Mouse (Mus musculus): ENCODE data around the gene Mylip. TPM values are rescaled to one million over a fixed set of nuclear protein-coding genes. Genes with fewer than 3 reads are reported as not detected.

Gene Mylip
- total RNA-seq, 2 experiments from 2014 or later: 12.0 to 21.1 TPM

- DNase-seq: no peak
- intact Hi-C loops (cut with DNase I; ENCODE audit: low total_unique reads): no loop called here
These were observed 32.7 kb downstream of the Mylip start for GRCm38 (mm10) chr13:45422251-45422650.

GRCm38 (mm10) chr13:45422709-45423108 is 33.2 kb downstream of the Mylip start:
- intact Hi-C loops (cut with DNase I; ENCODE audit: low total_unique reads): no loop called here
- DNase-seq: no peak

GRCm38 (mm10) chr13:45423905-45424304 is 34.4 kb downstream of the Mylip start:
- intact Hi-C loops (cut with DNase I; ENCODE audit: low total_unique reads): no loop called here
- DNase-seq: peak; percentile 49

- intact Hi-C loops (cut with DNase I; ENCODE audit: low total_unique reads): no loop called here
- no peak for DNase-seq
These were observed 39.7 kb downstream of the Mylip start for GRCm38 (mm10) chr13:45429239-45429638.

GRCm38 (mm10) chr13:45437134-45437533 is 47.6 kb downstream of the Mylip start:
- DNase-seq: peak; percentile 77
- intact Hi-C loops (cut with DNase I; ENCODE audit: low total_unique reads): no loop called here

- no peak for DNase-seq
- intact Hi-C loops (cut with DNase I; ENCODE audit: low total_unique reads): no loop called here
These were observed 49.3 kb downstream of the Mylip start for GRCm38 (mm10) chr13:45438853-45439252.

- intact Hi-C loops (cut with DNase I; ENCODE audit: low total_unique reads): loop anchor here (10.0 kb wide), 1 partner anchor 405 kb away; no protein-coding TSS in a partner anchor
- DNase-seq: no peak
These were observed 50.7 kb downstream of the Mylip start for GRCm38 (mm10) chr13:45440226-45440625.

- no peak for DNase-seq
- intact Hi-C loops (cut with DNase I; ENCODE audit: low total_unique reads): loop anchor here (10.0 kb wide), 1 partner anchor 408 kb away; no protein-coding TSS in a partner anchor
These were observed 52.9 kb downstream of the Mylip start for GRCm38 (mm10) chr13:45442451-45442850.

- intact Hi-C loops (cut with DNase I; ENCODE audit: low total_unique reads): loop anchor here (10.0 kb wide), 1 partner anchor 408 kb away; no protein-coding TSS in a partner anchor
- DNase-seq: no peak
These were observed 53.5 kb downstream of the Mylip start for GRCm38 (mm10) chr13:45442918-45443535.

GRCm38 (mm10) chr13:45444220-45444619 is 54.7 kb downstream of the Mylip start:
- no peak for DNase-seq
- intact Hi-C loops (cut with DNase I; ENCODE audit: low total_unique reads): loop anchor here (10.0 kb wide), 1 partner anchor 409 kb away; no protein-coding TSS in a partner anchor

GRCm38 (mm10) chr13:45444652-45445051 is 55.1 kb downstream of the Mylip start:
- DNase-seq: no peak
- intact Hi-C loops (cut with DNase I; ENCODE audit: low total_unique reads): loop anchor here (10.0 kb wide), 1 partner anchor 410 kb away; no protein-coding TSS in a partner anchor

- no peak for DNase-seq
- intact Hi-C loops (cut with DNase I; ENCODE audit: low total_unique reads): loop anchor here (10.0 kb wide), 1 partner anchor 412 kb away; no protein-coding TSS in a partner anchor
These were observed 57.1 kb downstream of the Mylip start for GRCm38 (mm10) chr13:45446636-45447035.

GRCm38 (mm10) chr13:45452437-45452836 is 62.9 kb downstream of the Mylip start:
- DNase-seq: no peak
- intact Hi-C loops (cut with DNase I; ENCODE audit: low total_unique reads): no loop called here

GRCm38 (mm10) chr13:45453033-45453432 is 63.5 kb downstream of the Mylip start:
- intact Hi-C loops (cut with DNase I; ENCODE audit: low total_unique reads): no loop called here
- no peak for DNase-seq

GRCm38 (mm10) chr13:45454044-45454443 is 64.5 kb downstream of the Mylip start:
- no peak for DNase-seq
- intact Hi-C loops (cut with DNase I; ENCODE audit: low total_unique reads): no loop called here

GRCm38 (mm10) chr13:45454641-45455040 is 65.1 kb downstream of the Mylip start:
- intact Hi-C loops (cut with DNase I; ENCODE audit: low total_unique reads): no loop called here
- DNase-seq: no peak

- peak; percentile 23 for DNase-seq
- intact Hi-C loops (cut with DNase I; ENCODE audit: low total_unique reads): no loop called here
These were observed 65.7 kb downstream of the Mylip start for GRCm38 (mm10) chr13:45455108-45455861.

GRCm38 (mm10) chr13:45455862-45456192 is 66.3 kb downstream of the Mylip start:
- intact Hi-C loops (cut with DNase I; ENCODE audit: low total_unique reads): no loop called here
- no peak for DNase-seq

GRCm38 (mm10) chr13:45457459-45457858 is 67.9 kb downstream of the Mylip start:
- no peak for DNase-seq
- intact Hi-C loops (cut with DNase I; ENCODE audit: low total_unique reads): no loop called here

GRCm38 (mm10) chr13:45460177-45460576 is 70.6 kb downstream of the Mylip start:
- DNase-seq: peak; percentile 36
- intact Hi-C loops (cut with DNase I; ENCODE audit: low total_unique reads): no loop called here
